Mouse (Mus musculus) CH12.LX (cell line): ENCODE measurements at regions not wholly inside any gene's neighbourhood (a gene's known extent, or its start where the extent isn't known, plus 50 kb on each side); places are given as distances from the start of the nearest gene placed in this dataset.
"Not testable (repeated sequence)": the region's sequence is repeated elsewhere in the genome, so short reads cannot be mapped to it uniquely, and the experiment has no call there.

ENCODE experiments used
- DNase-seq: peaks from one replicate; pipeline ENCODE4 v3.0.0-alpha.2; 2013; ENCODE audit errors: extremely low read depth
- H3K27ac ChIP-seq: 2 replicates; pipeline ENCODE4 v1.5.1; 2012; ENCODE audit warnings: low read depth, mild to moderate bottlenecking, control low read depth, moderate library complexity; ENCODE audit not compliant: insufficient read depth
- H3K27me3 ChIP-seq: replicated peaks from 2 replicates; pipeline ENCODE3; 2012; ENCODE audit warnings: inconsistent platforms
- H3K36me3 ChIP-seq, 2 experiments: replicated peaks in 1 of 2; 2 replicates each; pipeline versions ENCODE3 to v1.6.1; 2012; ENCODE audit warnings: inconsistent platforms in 1 of 2, low read length in 1 of 2, mild to moderate bottlenecking in 1 of 2, mixed read lengths in 1 of 2, moderate library complexity in 1 of 2; ENCODE audit not compliant: control insufficient read depth in 1 of 2, insufficient read depth in 1 of 2
- H3K4me1 ChIP-seq, 2 experiments: 2 replicates each; pipeline ENCODE4 v1.6.1; 2012; ENCODE audit warnings: inconsistent platforms in 1 of 2, moderate library complexity in 1 of 2; ENCODE audit not compliant: insufficient read depth in 2 of 2, control insufficient read depth in 1 of 2
- H3K4me2 ChIP-seq: 2 replicates; pipeline ENCODE4 v1.6.1; 2012; ENCODE audit warnings: low read depth, mild to moderate bottlenecking, control low read depth; ENCODE audit not compliant: poor library complexity, insufficient read depth, severe bottlenecking
- H3K4me3 ChIP-seq, 3 experiments: fragments of 150-350 bp in 1 of 3; sonication (generic) in 1 of 3; replicated peaks in 1 of 3; 2 replicates each; pipeline versions ENCODE3 to v1.5.1; 2011 to 2012; ENCODE audit warnings: low read depth in 2 of 3, low read length in 2 of 3, mild to moderate bottlenecking in 2 of 3, moderate library complexity in 2 of 3, control low read depth in 1 of 3, improper control_type of control experiment in 1 of 3, inconsistent platforms in 1 of 3, mixed read lengths in 1 of 3; ENCODE audit not compliant: poor library complexity in 1 of 3
- H3K79me2 ChIP-seq: replicated peaks from 2 replicates; pipeline ENCODE4 v1.6.1; 2012; ENCODE audit warnings: mild to moderate bottlenecking, moderate library complexity; ENCODE audit not compliant: control insufficient read depth, poor library complexity, insufficient read depth, severe bottlenecking; ENCODE audit errors: extremely low read depth
- H3K9ac ChIP-seq: 2 replicates; pipeline ENCODE4 v1.6.1; 2012; ENCODE audit warnings: low read depth, mild to moderate bottlenecking, control low read depth, moderate library complexity; ENCODE audit not compliant: insufficient read depth
- H3K9me3 ChIP-seq: replicated peaks from 2 replicates; pipeline ENCODE3; 2012; ENCODE audit warnings: low read length, inconsistent platforms, mixed read lengths
- CTCF ChIP-seq, 2 experiments: IDR thresholded peaks in 1 of 2; conservative IDR thresholded peaks in 1 of 2; 2 replicates each; pipeline ENCODE4 v1.5.1; 2011 to 2012; ENCODE audit warnings: low read depth in 2 of 2, low read length in 2 of 2, improper control_type of control experiment in 1 of 2, inconsistent platforms in 1 of 2, mild to moderate bottlenecking in 1 of 2, moderate library complexity in 1 of 2
- MAX ChIP-seq: IDR thresholded peaks from 2 replicates; pipeline ENCODE4 v1.6.1; 2011; ENCODE audit warnings: low read length, improper control_type of control experiment
- MAZ ChIP-seq: IDR thresholded peaks from 2 replicates; pipeline ENCODE4 v1.6.1; 2012; ENCODE audit warnings: low read depth, mild to moderate bottlenecking, inconsistent platforms, low read length, improper control_type of control experiment, moderate library complexity
- MYC ChIP-seq: IDR thresholded peaks from 2 replicates; pipeline ENCODE4 v1.6.1; 2011; ENCODE audit warnings: low read depth, mild to moderate bottlenecking, improper control_type of control experiment, low read length
- PAX5 ChIP-seq: IDR thresholded peaks from 2 replicates; pipeline ENCODE4 v1.6.1; 2012; ENCODE audit warnings: low read length, inconsistent platforms, mixed read lengths
- RCOR1 ChIP-seq: conservative IDR thresholded peaks from 2 replicates; pipeline ENCODE4 v1.6.1; 2012; ENCODE audit warnings: low read depth, mild to moderate bottlenecking, inconsistent platforms, low read length, improper control_type of control experiment
- SIN3A ChIP-seq: IDR thresholded peaks from 2 replicates; pipeline ENCODE4 v1.6.1; 2012; ENCODE audit warnings: low read length, improper control_type of control experiment, inconsistent platforms
- SMC3 ChIP-seq: IDR thresholded peaks from 2 replicates; pipeline ENCODE4 v1.6.1; 2011; ENCODE audit warnings: low read depth, low read length, improper control_type of control experiment
- TBP ChIP-seq: conservative IDR thresholded peaks from 2 replicates; pipeline ENCODE4 v1.6.1; 2011; ENCODE audit warnings: low read depth, low read length, improper control_type of control experiment
- TCF12 ChIP-seq: IDR thresholded peaks from 2 replicates; pipeline ENCODE4 v1.6.1; 2014; ENCODE audit warnings: low read depth, mild to moderate bottlenecking, inconsistent platforms, low read length, improper control_type of control experiment
- dilution Hi-C: fragments of 300-500 bp; cut with MboI; formaldehyde crosslinking; loops from 2 replicates; pipeline ENCODE4 v1.14.3; 2020; ENCODE audit warnings: low sequenced_read_pairs; ENCODE audit not compliant: extremely low pct_unique_long_range_greater_than_20kb, extremely low pct_ligation_motif_present
- in situ Hi-C: fragments of 300-500 bp; cut with MboI; formaldehyde crosslinking; loops from 3 replicates; pipeline ENCODE4 v1.14.3; 2019; ENCODE audit warnings: low sequenced_read_pairs, low pct_ligation_motif_present, low pct_unique_long_range_greater_than_20kb, mixed read lengths

- no peak overlapping the region for H3K4me2 ChIP-seq
- in situ Hi-C loops: no loop called here
- dilution Hi-C loops: no loop called here
These were observed 971.7 kb upstream of the Cobl start for GRCm38 (mm10) chr11:13436433-13436832.

GRCm38 (mm10) chr11:13417881-13418280, 953.1 kb upstream of the Cobl start:
- DNase-seq, in situ Hi-C loops, H3K79me2 ChIP-seq, H3K27me3 ChIP-seq, H3K4me3 ChIP-seq, H3K9ac ChIP-seq, H3K27ac ChIP-seq, H3K36me3 ChIP-seq, H3K4me2 ChIP-seq, H3K4me1 ChIP-seq, dilution Hi-C loops: not testable (repeated sequence)
- H3K9me3 ChIP-seq: peaks cover 47% of the 10 kb centered on the region

More at GRCm38 (mm10) chr11:13436433-13436832, 971.7 kb upstream of the Cobl start:
- Histone ChIP-seq H3K9me3 (peaks cover 52% of the 10 kb centered on the region), H3K27me3 (no peaks in the 10 kb centered on the region), H3K36me3 (no peaks in the 10 kb centered on the region), H3K27ac (no peak overlapping the region), H3K4me1 (no peaks in the 10 kb centered on the region), H3K79me2 (no peaks in the 10 kb centered on the region), H3K4me3 (no peak overlapping the region), H3K9ac (no peak overlapping the region)
- no peak for DNase-seq
- TF ChIP-seq MAZ (no peak), TBP (no peak), CTCF (conservative IDR thresholded peaks at IDR 0.05 in 1 of 2, IDR thresholded peaks at IDR 0.05 in 1 of 2; ENCODE audit: low read depth in 2 of 2, low read length in 2 of 2) (no peak), TCF12 (no peak), SIN3A (no peak), RCOR1 (no peak), PAX5 (no peak), SMC3 (no peak), MAX (no peak), MYC (no peak)
